Mouse (Mus musculus): Measurements from ENCODE around the gene Enam.

DNA sequence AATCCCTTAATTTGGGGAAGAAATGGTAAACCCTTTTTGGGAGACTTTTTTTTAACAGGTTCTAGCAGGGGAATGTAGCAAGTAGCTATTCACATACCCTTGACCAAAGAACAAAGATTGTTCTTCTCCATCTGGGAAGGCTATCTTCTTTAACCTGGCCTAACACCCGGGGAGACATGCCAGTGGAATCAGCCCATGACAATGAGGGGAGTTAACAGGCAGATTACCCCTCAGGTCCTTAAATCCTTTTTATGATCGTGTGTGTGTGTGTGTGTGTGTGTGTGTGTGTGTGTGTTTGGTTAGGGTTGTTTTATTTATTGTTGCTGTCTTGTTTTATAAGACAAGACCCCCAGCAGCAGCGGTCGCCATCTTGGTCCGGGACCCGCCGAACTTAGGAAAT lies 57.8 kb downstream of the Enam start:
- TF ChIP-seq CTCF (IDR thresholded peaks at IDR 0.05; ENCODE audit: extremely low read depth, insufficient read depth, insufficient read length, insufficient replicate concordance) (no peak), POLR2A (IDR thresholded peaks at IDR 0.05; ENCODE audit: low read depth, low read length) (no peak)

All from spleen, adult 2 months (tissue).